Mouse (Mus musculus): ENCODE measurements around the gene Rpusd3. TPM values are rescaled to one million over a fixed set of nuclear protein-coding genes. Genes with fewer than 3 reads are reported as not detected.

The Rpusd3 gene
- polyA plus RNA-seq (2015; fragmentation: Nextera tagmentation; extraction: Ambion mirVana), result 24.3 and 25.6 TPM in 2 replicates

- ATAC-seq, result peak; percentile 98
- peaks cover 11% of the 10 kb centered on the region for H3K4me1 ChIP-seq (replicated peaks)
- H3K4me2 ChIP-seq (replicated peaks), result peak within 1 kb of the TSS; percentile 92
- H3K4me3 ChIP-seq (replicated peaks), result peak within 1 kb of the TSS; percentile 51
- WGBS, result under 1% methylated on average over 25 of the region's 25 CpGs
- peak within 1 kb of the TSS; percentile 48 for H3K27ac ChIP-seq
- no peaks in the 10 kb centered on the region for H3K9me3 ChIP-seq
- peak within 1 kb of the TSS; percentile 57 for H3K9ac ChIP-seq
- H3K27me3 ChIP-seq (replicated peaks), result no peaks in the 10 kb centered on the region
- H3K36me3 ChIP-seq, result no peaks in the 10 kb centered on the region; the same call in 1 of the 2 replicates
Observed at GRCm38 (mm10) chr6:113419199-113419587, at the start of gene Rpusd3. Gene Rpusd3 (minus strand): TSS chr6:113419340.

- WGBS, result 74% methylated on average over 3 of the region's 3 CpGs
- Histone ChIP-seq H3K9ac (no peak overlapping the region), H3K27me3 (replicated peaks) (no peaks in the 10 kb centered on the region)
Observed at GRCm38 (mm10) chr6:113468512-113468911, 49.4 kb upstream of the Rpusd3 start.

GRCm38 (mm10) chr6:113465602-113466001 is 46.5 kb upstream of the Rpusd3 start:
- Histone ChIP-seq H3K4me3 (replicated peaks) (no peak overlapping the region), H3K36me3 (no peaks in the 10 kb centered on the region), H3K9me3 (no peaks in the 10 kb centered on the region), H3K4me2 (replicated peaks) (no peak overlapping the region), H3K9ac (no peak overlapping the region), H3K27me3 (replicated peaks) (no peaks in the 10 kb centered on the region), H3K27ac (no peak overlapping the region), H3K4me1 (replicated peaks) (peaks cover 12% of the 10 kb centered on the region)
- no peak for ATAC-seq
- 54% methylated on average over 5 of the region's 5 CpGs for WGBS

More at GRCm38 (mm10) chr6:113468512-113468911, 49.4 kb upstream of the Rpusd3 start:
- H3K9me3 ChIP-seq, result no peaks in the 10 kb centered on the region
- no peak overlapping the region for H3K27ac ChIP-seq
- no peaks in the 10 kb centered on the region for H3K36me3 ChIP-seq
- ATAC-seq, result no peak
- H3K4me1 ChIP-seq (replicated peaks), result peaks cover 23% of the 10 kb centered on the region
- H3K4me3 ChIP-seq (replicated peaks), result no peak overlapping the region
- H3K4me2 ChIP-seq (replicated peaks), result peak overlapping the region; percentile 92

- WGBS, result 68% methylated on average over 7 of the region's 7 CpGs
- H3K27ac ChIP-seq, result no peak overlapping the region
- no peaks in the 10 kb centered on the region for H3K27me3 ChIP-seq (replicated peaks)
- no peaks in the 10 kb centered on the region for H3K36me3 ChIP-seq
- H3K9ac ChIP-seq, result no peak overlapping the region
- ATAC-seq, result no peak
- no peak overlapping the region for H3K4me2 ChIP-seq (replicated peaks)
- peaks cover 3% of the 10 kb centered on the region; the same call in 1 of the 2 replicates for H3K4me1 ChIP-seq (replicated peaks)
- no peak overlapping the region for H3K4me3 ChIP-seq (replicated peaks)
- no peaks in the 10 kb centered on the region for H3K9me3 ChIP-seq
Observed at GRCm38 (mm10) chr6:113464040-113464439, 44.9 kb upstream of the Rpusd3 start.

GRCm38 (mm10) chr6:113458635-113459034 is 39.5 kb upstream of the Rpusd3 start:
- no peaks in the 10 kb centered on the region for H3K27me3 ChIP-seq (replicated peaks)
- no peaks in the 10 kb centered on the region for H3K4me1 ChIP-seq (replicated peaks)
- H3K4me3 ChIP-seq (replicated peaks), result peak overlapping the region; percentile 17; the same call in 1 of the 2 replicates
- H3K36me3 ChIP-seq, result no peaks in the 10 kb centered on the region
- H3K4me2 ChIP-seq (replicated peaks), result peak overlapping the region; percentile 42
- peak; percentile 92 for ATAC-seq
- 42% methylated on average over 10 of the region's 10 CpGs for WGBS
- 0 out of 2 replicates have a peak overlapping the region, but pooled peaks have one; percentile 23 for H3K9ac ChIP-seq
- H3K9me3 ChIP-seq, result no peaks in the 10 kb centered on the region
- H3K27ac ChIP-seq, result peak overlapping the region; percentile 59; the same call in 1 of the 2 replicates

- no peak for ATAC-seq
- WGBS, result 59% methylated on average over 10 of the region's 10 CpGs
- H3K4me3 ChIP-seq (replicated peaks), result peak within 1 kb of the TSS; percentile 17; the same call in 1 of the 2 replicates
- H3K27me3 ChIP-seq (replicated peaks), result no peaks in the 10 kb centered on the region
- H3K4me1 ChIP-seq (replicated peaks), result no peaks in the 10 kb centered on the region
- peak within 1 kb of the TSS; percentile 59; the same call in 1 of the 2 replicates for H3K27ac ChIP-seq
- peak within 1 kb of the TSS; percentile 42 for H3K4me2 ChIP-seq (replicated peaks)
- H3K9me3 ChIP-seq, result no peaks in the 10 kb centered on the region
- H3K9ac ChIP-seq, result 0 out of 2 replicates have a peak within 1 kb of the TSS, but pooled peaks have one; percentile 23
- no peaks in the 10 kb centered on the region for H3K36me3 ChIP-seq
Observed at GRCm38 (mm10) chr6:113457952-113458534, 38.9 kb upstream of the Rpusd3 start, which contains the start of gene Il17re. Gene Il17re (plus strand): TSS chr6:113458484.

GRCm38 (mm10) chr6:113455007-113455406 is 35.9 kb upstream of the Rpusd3 start:
- Histone ChIP-seq H3K9me3 (no peaks in the 10 kb centered on the region), H3K27ac (no peak overlapping the region), H3K9ac (no peak overlapping the region), H3K27me3 (replicated peaks) (no peaks in the 10 kb centered on the region), H3K4me3 (replicated peaks) (no peak overlapping the region), H3K36me3 (no peaks in the 10 kb centered on the region), H3K4me2 (replicated peaks) (no peak overlapping the region), H3K4me1 (replicated peaks) (no peaks in the 10 kb centered on the region)
- peak; percentile 42; the same call in 1 of the 2 replicates for ATAC-seq
- WGBS, result 46% methylated on average over 5 of the region's 5 CpGs

GRCm38 (mm10) chr6:113451839-113452238 is 32.7 kb upstream of the Rpusd3 start:
- no peak for ATAC-seq

GRCm38 (mm10) chr6:113447639-113448038 is 28.5 kb upstream of the Rpusd3 start:
- no peak overlapping the region for H3K4me2 ChIP-seq (replicated peaks)
- H3K9me3 ChIP-seq, result no peaks in the 10 kb centered on the region
- WGBS, result 95% methylated on average over 4 of the region's 4 CpGs
- H3K36me3 ChIP-seq, result peaks cover 20% of the 10 kb centered on the region
- peaks cover 5% of the 10 kb centered on the region; the same call in 1 of the 2 replicates for H3K4me1 ChIP-seq (replicated peaks)
- no peak overlapping the region for H3K27ac ChIP-seq
- no peak for ATAC-seq
- H3K27me3 ChIP-seq (replicated peaks), result no peaks in the 10 kb centered on the region
- no peak overlapping the region for H3K9ac ChIP-seq
- no peak overlapping the region for H3K4me3 ChIP-seq (replicated peaks)

More at GRCm38 (mm10) chr6:113451839-113452238, 32.7 kb upstream of the Rpusd3 start:
- Histone ChIP-seq H3K9me3 (no peaks in the 10 kb centered on the region), H3K9ac (no peak overlapping the region), H3K4me2 (replicated peaks) (no peak overlapping the region), H3K4me1 (replicated peaks) (no peaks in the 10 kb centered on the region), H3K36me3 (peaks cover 15% of the 10 kb centered on the region), H3K27ac (no peak overlapping the region), H3K4me3 (replicated peaks) (no peak overlapping the region), H3K27me3 (replicated peaks) (no peaks in the 10 kb centered on the region)
- WGBS, result 67% methylated on average over 2 of the region's 2 CpGs

- H3K9me3 ChIP-seq, result no peaks in the 10 kb centered on the region
- H3K4me3 ChIP-seq (replicated peaks), result no peak overlapping the region
- H3K27me3 ChIP-seq (replicated peaks), result no peaks in the 10 kb centered on the region
- peaks cover 20% of the 10 kb centered on the region for H3K36me3 ChIP-seq
- H3K4me2 ChIP-seq (replicated peaks), result no peak overlapping the region
- H3K9ac ChIP-seq, result no peak overlapping the region
- peaks cover 5% of the 10 kb centered on the region; the same call in 1 of the 2 replicates for H3K4me1 ChIP-seq (replicated peaks)
- no peak overlapping the region for H3K27ac ChIP-seq
- peak; percentile 39; the same call in 1 of the 2 replicates for ATAC-seq
- 70% methylated on average over 7 of the region's 8 CpGs for WGBS
Observed at GRCm38 (mm10) chr6:113444207-113444965, 25.2 kb upstream of the Rpusd3 start.

- Histone ChIP-seq H3K9me3 (no peaks in the 10 kb centered on the region), H3K36me3 (peaks cover 16% of the 10 kb centered on the region), H3K9ac (peak overlapping the region; percentile 92), H3K4me1 (replicated peaks) (peaks cover 5% of the 10 kb centered on the region; the same call in 1 of the 2 replicates), H3K27me3 (replicated peaks) (no peaks in the 10 kb centered on the region), H3K4me3 (replicated peaks) (peak overlapping the region; percentile 87), H3K27ac (no peak overlapping the region), H3K4me2 (replicated peaks) (peak overlapping the region; percentile 83)
- no peak for ATAC-seq
- WGBS, result 45% methylated on average over 12 of the region's 12 CpGs
Observed at GRCm38 (mm10) chr6:113443091-113443490, 24.0 kb upstream of the Rpusd3 start.

- Histone ChIP-seq H3K9me3 (no peaks in the 10 kb centered on the region), H3K4me1 (replicated peaks) (peaks cover 5% of the 10 kb centered on the region; the same call in 1 of the 2 replicates), H3K9ac (peak within 1 kb of the TSS; percentile 92), H3K36me3 (peaks cover 13% of the 10 kb centered on the region), H3K27me3 (replicated peaks) (no peaks in the 10 kb centered on the region), H3K27ac (peak within 1 kb of the TSS; percentile 63; the same call in 1 of the 2 replicates), H3K4me2 (replicated peaks) (peak within 1 kb of the TSS; percentile 83), H3K4me3 (replicated peaks) (peak within 1 kb of the TSS; percentile 87)
- WGBS, result under 1% methylated on average over 45 of the region's 45 CpGs
- peak; percentile 87 for ATAC-seq
Observed at GRCm38 (mm10) chr6:113442442-113443090, 23.4 kb upstream of the Rpusd3 start, which contains the start of gene Jagn1. Gene Jagn1 (plus strand): TSS chr6:113442569.

Measured in intestine, embryonic 15.5 days (tissue).